Mouse (Mus musculus): ENCODE results near the gene Lifr.

Lifr gene

DNA sequence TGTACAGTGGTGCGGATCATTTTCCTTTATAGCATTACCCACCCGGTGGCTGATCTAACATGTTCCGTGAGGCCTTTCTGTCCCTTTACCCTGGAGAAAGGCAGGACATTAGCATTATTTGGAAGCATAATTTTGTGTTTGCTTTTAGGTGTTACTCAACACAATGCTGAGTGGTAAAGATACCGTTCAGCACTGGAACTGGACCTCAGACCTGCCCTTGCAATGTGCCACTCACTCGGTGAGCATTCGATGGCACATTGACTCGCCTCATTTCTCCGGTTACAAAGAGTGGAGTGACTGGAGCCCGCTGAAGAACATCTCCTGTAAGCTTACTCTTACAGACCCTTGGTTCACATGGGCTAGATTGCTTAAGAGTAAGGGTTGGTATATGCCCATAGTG is 76.3 kb downstream of the Lifr start:
- DNase-seq = no peak

DNA sequence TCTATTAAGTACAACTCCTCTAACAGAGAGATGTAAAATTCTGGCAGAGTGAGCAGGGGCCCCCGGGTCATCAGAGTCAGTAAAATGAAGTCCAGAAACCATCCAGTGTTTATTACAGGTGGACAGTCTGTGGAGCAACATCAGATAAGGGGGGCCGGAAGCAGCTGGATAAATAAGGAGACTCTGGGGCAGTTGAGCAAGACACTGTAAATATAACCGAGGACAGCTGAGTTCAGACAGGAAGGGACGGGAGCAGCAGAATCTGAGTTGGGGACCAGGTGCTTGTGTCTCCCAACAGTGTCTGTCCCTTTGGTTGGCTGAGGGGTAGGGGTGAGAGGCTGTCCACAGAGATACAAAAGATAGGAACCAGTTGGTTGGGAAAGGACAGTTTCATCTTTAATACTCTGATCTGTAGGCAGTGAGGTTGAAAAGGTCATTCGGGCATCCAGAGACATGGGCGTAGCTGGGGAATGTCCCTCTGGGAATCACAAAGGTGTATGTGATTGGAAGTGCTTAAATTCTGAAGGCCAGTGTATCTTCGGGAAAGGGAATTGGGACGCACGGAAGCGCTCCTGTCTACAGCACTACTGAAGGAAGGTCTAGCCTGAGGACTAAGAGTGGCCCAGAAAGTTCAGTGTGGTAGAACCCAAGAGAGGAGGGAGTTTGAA is 77.0 kb downstream of the Lifr start:
- DNase-seq = no peak

DNA sequence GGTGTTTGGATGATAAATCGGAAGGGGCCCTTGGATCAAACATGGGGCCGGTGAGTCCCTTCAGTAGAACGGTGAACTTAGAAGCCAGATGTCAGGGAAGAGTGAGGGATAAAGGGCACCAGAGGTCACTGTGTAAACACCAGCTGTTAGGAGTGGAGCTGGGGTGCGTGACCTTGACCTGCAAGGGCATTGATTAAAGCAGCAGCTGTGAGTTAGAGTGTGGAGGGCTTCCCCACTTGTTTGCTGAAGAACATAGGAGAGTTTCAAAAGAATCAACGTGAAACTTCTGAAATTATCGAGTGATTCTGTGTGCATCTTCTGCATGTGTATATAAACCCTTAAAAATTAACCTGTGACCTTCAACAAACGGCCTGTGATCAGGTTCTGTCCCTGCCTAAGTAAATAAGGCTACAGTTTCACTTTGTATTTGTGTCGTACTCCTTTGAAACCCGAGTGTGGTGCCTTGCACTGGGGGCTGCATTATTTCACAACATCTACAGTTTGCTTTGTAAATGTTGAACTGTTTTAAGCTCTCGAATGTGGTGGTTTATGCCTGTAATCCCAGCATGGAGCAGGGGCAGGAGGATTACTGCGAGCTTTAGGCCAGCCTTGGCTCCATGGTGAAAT is 77.6 kb downstream of the Lifr start:
- no peak for DNase-seq

DNA sequence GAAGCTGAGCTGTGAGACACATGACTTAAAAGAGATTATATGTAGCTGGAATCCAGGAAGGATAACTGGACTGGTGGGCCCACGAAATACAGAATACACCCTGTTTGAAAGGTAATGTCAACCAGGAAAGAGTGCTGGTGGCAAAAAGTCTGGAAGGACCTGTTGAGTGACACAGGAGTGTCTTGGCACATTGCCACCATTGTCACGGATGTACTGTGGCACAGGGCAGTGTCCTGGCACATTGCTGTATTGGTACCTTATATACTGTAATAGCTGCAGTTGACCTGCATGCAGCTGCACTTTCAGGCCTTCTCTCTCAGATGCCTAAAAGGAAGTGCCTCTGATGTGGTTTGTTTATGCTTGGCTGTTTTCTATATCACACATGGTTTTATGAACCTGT is 82.5 kb downstream of the Lifr start:
- DNase-seq = peak; percentile 41

DNA sequence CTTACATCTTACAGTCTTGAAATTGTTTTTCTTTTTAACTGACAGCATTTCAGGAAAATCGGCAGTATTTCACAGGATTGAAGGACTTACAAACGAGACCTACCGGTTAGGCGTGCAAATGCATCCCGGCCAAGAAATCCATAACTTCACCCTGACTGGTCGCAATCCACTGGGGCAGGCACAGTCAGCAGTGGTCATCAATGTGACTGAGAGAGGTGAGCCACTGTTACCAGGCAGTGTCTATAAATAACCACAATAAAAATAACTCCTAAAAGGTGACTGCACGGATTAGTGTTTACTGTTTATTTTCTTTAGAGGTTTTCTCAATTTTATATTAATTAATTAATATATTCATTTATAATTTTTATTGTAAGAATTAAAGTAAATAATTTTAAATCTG is 82.9 kb downstream of the Lifr start:
- no peak for DNase-seq

DNA sequence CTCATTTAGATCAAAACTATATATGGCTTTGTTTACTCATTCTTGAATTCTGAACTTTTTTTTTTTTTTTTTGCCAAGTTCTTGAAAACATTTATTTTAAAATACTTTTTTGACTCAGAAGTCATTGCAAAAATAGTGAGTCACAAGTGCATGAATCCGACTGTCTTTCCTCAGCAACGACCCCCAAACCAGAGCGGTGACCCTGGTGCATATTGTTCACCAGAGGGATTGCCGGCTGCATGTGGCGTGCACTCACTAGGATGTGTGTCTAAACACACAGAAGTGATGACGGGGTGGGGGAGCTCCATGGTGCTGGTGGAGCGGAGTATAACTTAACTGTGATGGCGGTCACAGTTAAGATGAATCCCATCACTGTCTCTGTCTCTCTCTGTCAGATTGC is 83.4 kb downstream of the Lifr start:
- DNase-seq = no peak

DNA sequence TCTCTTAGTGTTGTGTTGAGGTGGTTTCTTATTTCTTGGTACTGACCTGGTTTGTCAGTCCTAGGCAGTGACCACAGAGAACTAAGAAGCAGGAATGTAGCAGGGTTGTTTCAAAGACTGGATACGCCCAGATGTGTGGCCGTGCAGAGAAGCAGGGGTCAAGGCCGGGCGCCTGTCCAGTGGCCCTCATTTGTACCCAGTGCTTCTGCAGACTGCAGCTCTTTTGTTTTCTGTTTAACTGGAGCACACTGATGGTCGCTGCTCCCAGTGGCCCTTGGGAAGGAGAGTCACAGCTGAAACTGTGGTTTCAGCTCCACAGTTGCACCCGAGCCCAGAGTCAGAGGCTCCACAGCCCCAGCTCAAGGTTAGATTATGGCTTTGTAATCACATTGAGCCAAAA is 90.2 kb downstream of the Lifr start:
- DNase-seq = peak; percentile 30

DNA sequence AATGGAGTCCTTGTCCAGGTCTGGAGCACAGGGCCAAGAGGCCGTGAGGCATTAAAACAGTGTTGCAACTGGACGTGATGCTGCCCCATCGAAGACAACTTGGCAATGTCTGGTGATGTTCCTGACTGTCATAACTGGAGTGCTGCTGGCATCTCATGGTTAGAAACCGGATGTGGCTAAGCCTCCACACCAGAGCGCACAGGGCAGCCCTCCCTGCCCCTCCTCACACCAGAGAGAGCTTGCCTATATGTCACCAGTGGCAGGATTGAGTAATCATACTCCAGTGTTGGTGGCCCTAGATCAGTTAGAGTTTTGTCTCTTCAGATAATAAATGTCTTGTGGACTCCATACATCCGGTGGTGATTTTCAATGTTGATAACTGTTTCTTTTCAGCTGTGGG is 97.3 kb downstream of the Lifr start:
- DNase-seq = no peak

DNA sequence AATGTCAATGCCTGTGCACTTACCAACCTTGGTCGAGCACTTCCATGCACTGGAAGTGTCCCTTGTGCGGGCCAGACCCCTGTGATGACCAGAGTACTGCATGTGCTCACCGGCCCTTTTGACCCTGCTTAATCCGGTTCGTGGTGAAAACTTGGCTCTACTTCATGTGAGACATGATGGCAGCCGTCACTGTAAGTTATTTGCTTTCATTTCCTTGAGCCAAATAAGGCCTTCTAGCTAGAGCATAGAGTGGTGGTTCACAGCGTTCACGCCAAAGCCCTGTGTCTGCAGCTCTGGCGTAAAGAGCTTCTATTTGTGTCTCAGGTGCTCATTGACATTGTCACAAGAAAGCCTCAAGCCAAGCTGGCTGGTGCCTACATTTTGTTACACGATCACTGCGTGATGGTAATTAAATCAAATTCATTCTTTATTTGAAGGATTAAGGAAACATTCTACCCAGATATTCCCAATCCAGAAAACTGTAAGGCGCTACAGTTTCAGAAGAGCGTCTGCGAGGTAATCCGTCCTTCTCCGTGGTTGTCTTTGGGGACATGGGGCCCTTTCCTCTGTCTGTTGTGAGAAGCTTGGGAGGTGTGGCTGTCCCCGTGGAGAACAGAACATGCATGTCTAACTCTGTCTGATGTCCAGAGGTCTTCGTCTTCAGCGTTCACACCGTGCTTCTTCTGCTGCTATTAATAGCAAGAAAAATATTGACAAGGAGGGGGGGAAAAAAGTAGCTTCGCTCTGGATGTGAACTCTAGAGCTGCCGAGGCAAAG is 99.5 kb downstream of the Lifr start:
- no peak for DNase-seq

DNA sequence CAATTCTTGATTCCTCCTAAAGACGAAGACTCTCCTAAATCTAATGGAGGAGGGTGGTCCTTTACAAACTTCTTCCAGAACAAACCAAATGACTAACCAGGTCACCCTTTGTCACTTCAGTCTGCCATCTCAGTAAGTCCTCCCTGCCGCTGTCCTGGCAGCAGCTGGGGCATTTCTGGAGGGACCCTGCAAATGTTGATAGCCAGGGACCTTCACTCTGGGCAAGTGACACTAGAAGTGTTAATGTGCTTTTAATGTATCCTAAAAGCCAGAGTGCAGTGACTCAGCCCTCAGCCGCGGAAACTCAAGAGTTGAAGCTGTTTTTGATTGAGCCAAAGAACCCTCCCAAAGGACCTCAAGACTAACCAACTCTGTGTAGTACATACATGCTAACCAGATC is 100.7 kb downstream of the Lifr start:
- DNase-seq = no peak

DNA sequence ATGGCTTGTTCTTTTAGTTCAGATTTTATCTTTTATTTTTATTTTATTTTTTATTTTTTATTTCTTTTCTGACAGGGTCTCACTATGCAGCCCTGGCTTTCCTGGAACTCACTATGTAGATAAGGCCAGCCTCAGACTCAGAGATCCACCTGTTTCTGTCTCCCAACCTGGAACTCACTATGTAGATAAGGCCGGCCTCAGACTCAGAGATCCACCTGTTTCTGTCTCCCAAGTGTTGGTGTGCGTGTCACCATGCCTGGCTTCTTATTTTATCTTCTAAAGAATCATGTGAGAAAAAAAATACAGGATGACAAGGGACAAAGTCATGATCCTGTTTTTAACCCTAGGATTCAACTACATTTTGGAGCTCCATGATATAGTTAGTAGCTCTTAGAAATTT is 102.2 kb downstream of the Lifr start:
- DNase-seq = no peak

DNA sequence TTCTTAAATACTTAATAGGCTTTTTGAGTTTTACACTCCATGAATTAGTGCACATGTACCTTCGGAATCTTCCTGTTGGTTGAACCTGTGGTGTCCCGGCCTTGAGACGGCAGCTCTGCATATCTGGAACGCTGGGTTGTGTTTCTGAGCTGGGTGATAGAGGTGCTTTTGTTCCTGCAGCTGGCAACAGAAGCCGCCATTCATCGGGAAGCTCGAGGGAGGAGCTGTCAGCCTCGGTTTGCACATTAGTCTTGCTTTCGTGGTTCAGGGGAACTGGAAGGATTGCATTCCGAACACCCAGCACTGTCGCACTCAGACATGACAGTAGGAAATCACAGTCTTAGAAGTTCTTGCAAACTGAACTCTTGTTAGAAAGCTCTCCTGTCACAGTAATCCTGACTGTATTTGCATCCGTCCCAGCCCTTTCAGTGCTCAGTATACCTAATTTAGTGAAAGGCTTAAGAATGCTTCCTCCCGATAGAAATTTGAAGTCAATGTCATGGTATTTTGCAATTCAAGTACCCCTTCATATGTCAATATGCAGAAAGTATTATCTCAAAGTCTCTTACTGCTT is 103.8 kb downstream of the Lifr start:
- peak; percentile 87 for DNase-seq

DNA sequence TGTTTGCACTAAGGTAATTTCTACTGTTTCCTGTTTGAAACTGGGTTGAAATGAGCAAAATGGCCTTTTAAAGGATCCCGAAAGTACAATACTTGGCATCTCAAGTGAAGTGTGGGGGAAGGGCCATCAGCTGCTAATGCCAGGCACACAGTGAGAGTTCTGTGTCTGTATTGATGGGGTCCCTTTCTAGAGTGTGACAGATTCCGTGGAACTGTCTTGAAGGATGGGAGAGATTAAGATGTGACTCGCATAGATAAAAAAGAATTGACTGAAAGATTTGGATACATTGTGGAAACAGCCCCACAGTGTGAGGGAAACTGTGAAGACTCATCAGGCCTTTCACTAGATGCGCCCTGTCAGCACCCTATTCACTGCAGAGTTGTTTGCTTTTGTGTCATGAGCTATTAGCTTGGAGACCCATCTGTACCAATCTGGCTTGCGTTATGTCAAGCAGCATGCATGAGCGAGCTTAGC is 104.4 kb downstream of the Lifr start:
- peak; percentile 73 for DNase-seq

DNA sequence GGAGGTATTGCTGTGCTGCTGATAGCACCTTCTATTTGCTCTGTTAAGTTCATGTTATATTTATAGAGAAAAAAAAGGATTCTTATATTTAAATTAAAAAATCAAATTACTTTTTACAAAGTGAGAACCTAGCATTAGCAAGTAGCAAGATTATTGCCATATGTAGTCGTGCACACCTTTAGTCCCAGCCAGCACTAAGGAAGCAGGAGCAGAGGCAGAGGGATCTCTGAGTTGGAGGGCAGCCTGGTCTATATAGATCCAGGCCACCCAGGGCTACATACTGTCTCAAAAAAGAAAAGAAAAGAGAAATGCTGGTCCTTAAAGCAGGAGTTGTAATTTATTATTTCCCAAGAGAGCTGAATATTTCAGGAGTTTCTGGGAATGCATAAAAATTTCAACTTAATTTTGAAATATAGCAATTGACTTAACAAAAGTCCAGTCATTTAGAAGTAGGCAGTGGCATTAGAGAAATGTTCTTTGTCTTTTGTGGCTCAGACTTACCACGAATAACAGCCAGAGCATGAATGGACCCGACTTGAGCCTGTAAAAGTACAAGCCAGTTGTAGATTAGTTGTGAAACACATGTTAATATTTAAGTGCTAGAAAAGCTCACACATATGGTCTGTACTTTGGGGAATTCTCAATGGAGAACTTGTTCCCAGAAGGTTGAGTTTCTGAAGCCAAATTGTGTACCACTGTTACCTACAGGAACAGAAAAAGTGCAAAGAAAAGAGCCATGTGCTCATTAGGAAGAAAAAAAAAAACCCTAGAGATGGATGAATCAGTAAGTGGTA is 107.4 kb downstream of the Lifr start:
- DNase-seq = no peak

DNA sequence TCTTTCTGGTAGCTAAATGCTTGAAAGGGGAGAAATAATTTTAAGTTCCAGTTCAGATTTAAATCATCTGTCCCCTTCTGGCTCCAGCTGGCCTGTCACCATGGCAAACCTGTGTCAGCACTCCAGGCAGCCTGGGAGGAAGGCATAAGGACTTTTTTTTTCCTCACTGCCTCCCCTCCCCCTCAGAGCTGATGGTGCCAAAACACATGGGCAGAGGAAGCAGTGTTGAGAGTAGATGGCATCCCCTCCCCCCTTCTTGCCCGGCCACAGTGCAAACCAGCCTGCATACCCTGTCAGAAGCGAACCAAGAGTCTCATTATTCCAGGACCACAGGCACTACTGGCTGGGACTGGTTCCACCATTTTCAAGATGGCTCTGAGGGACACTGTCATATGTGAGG is 108.4 kb downstream of the Lifr start:
- DNase-seq = peak; percentile 80

DNA sequence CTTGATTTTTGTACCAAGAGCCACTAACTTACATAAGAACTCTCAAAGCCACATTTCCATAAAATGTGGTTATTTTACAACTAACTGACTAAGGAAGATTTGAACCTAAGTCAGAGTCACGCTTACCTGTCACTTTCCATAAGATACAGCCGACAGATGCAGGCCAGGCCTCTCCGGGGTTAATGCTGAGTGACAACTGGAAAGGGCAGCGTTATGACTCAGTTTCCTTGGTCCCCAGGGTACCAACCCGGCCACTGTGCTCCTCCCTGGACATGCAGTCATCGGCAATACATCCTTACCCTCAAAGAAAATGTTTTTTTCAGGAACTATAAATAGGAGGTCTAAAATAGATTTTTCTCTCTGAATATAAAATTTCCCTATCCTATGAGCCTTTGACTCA is 109.9 kb downstream of the Lifr start:
- no peak for DNase-seq

DNA sequence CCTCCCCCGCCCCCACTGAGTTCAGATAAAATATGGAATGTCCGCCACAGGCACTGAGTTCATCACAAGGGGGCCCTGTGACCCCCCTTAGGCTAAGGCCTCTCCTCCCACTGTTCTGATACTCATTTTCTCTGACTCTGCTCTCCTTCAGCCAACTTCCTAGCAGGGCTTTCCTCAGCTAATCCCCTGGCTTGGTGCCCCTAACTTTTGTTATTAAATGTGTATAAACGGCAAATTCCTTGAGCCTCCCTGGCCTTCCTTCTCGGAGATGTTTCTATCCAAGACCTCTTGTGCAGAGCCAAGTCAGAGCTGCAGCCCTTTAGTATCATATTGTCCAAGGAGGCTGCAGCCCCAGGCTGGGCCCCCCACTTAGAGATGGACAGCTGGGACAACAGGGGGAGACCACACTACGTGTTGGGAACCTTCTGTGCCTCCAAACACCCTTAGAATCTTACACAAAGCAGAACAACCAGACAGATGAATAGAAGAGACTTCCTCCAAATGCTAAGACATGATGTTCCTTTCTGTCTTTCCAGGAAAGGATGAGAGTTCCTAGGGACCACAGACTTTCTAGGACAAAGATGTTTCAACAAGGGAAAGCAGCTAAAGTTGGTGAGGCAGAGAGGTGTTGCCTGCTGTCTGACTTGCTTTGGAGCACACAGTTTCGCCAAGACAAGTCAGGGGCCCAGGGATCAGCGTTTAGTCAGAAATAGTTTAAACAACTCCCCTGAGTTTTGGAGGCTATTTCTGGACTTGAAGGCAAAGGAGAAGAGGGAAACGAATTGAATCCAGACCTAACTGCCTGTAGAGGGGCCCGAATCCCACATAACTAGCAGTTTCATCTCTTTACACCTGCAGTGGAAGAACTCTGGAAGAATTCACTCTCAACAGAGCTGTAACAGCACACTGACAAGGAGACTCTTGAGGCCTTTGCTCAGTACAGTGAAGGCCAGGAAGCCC is 111.3 kb downstream of the Lifr start:
- no peak for DNase-seq

DNA sequence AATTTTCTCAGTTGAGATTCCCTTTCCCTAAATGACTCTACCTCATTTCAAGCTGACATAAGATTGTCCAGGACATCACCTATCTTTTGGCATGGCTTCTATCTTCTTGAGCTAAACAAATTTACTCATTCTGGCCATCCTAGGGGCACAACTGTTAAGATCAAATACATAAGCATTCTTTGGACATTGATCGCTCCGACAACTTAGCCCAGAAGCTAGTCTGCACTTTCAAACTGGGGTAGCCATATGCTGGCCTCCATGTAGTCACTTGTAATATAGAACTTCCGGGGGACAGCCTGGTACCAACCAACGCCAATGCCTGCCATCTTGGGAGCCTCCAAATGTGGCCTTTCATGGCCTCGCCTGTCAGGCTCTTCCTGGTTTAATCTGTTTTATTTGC is 112.6 kb downstream of the Lifr start:
- DNase-seq = no peak

DNA sequence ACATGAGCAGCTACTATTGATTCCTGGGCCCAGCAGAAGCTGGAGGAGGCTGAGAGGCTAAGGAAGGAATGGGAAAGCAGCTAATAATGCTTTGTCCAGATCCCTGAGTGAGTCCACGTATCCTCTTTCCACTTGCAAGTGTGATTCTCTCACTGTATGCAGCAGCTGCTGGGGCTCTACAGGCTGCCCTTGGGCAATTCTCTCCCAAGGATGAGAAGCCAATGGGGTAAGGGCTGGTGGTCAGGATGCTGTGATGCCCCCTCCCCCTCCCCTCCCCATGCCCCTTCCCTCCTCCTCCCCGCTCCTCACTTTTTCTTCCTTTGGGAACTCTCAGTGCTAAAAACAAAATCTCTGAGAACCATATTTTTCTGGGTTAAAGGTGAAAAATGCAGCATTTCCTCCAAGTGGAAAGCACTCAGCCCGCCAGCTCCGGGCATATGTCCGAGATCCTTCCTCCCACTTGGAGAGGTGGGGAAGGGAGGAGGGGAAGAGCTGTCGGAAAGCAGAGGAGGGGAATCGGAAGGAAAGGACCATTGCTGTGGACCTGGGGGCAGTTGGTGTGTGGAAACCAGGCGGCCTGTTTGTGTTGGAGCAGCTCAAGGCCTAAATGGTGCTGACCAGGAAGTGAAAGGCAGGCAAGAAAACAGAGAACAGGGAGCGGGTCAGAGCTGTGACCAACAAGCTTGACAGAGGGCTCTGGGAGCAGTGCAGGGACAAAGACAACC is 113.4 kb downstream of the Lifr start:
- no peak for DNase-seq

DNA sequence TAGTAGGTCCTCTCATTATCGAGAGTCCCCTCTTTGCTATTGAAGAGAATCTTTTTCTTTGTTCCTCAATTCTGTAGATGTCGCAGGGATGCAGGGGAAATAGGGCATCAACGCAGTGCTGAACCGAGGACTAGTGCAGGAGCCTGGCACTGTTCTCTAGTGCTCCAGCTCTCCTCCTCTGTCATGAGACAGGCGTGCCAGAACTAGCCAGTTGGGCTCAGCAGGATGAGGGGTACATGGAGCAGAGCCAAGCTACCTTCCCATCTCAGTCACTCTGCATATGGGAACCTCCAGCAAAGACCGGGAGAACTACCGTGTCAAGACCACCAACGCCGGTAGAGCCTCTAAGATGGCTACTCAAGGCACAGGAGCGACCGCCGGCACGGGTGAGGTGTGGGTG is 114.5 kb downstream of the Lifr start:
- DNase-seq = no peak

DNA sequence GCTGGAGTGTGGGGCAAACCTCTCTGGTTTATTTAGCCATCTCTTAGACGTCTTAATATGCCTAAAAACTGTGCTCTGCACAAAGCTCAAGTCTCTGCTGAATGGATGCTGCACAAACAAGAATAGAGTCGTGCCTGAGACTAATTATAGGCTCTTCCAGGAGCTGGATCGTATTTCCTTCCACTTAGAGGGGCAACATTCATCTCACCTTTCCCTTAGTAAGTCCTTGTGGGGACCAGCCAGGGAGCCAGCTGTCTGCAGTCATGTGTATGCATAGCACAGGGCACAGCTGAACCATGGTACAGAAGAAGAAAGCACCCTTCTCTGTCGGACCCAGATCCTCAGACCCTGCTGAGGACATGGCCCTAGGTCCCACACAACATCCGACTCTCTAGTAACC is 115.7 kb downstream of the Lifr start:
- DNase-seq = no peak
